Mouse (Mus musculus): ENCODE measurements around the gene Nell2.

DNA sequence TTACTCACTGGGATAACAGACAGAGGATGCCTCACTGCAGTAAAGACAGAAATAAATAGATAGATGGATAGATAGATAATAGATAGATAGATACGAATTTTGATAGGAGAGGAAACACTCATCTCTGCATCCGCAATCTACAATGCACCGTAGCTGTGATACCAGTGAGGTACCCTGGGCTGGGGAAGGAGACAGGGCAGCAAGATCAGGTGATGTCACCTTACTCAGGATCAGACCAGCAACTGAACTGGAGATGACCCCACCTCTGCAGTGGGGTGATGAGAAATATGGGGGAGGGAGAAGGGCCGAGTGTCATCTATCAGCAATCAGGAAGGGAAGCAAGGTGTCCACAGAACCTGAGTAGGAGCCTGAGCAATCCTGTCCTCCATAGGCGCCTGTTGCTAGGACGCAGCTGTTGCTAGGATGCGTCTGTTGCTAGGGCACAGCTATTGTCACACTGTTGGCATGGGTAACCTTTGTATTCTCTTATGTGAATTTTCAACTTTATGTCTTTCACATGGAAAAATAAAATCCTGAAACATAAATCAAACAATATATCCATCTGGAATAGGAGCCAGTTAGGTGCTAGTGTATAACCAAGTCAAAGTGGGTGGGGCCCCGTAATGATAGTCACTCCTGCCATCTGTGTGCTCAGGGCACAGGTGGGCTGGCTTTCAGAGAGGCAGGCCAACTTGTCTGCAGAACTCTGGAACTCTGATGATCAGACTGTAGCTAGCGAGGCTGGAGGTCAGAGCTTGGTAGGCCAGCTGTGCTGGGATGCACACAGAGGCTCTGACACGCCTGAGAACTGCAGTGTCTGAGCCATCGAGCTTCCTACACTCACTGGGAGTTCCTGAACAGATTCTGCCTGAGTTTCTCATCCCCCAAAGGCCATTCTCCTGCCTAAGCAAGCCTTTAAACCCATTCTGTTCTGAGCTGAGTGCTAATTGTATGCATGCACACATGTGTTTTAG, 193.7 kb downstream of the Nell2 start:
- no peak for TF ChIP-seq POLR2A (IDR thresholded peaks at IDR 0.05; ENCODE audit: low read depth, low read length)
- no peak for TF ChIP-seq CTCF (IDR thresholded peaks at IDR 0.05; ENCODE audit: extremely low read depth, insufficient read depth, insufficient read length, insufficient replicate concordance)
